Mouse (Mus musculus) embryo, embryonic 9.5 days (tissue): ENCODE data around the gene Tmem258.

ENCODE experiments used
- DNase-seq: peaks from one replicate; pipeline ENCODE4 v3.0.0-alpha.2; 2017; ENCODE audit errors: extremely low spot score

Tmem258 gene

GRCm38 (mm10) chr19:10184096-10184495 is 19.7 kb upstream of the Tmem258 start:
- DNase-seq = peak; percentile 28

- DNase-seq = no peak
Observed at GRCm38 (mm10) chr19:10185876-10186275, 17.9 kb upstream of the Tmem258 start.

GRCm38 (mm10) chr19:10186569-10186968 is 17.2 kb upstream of the Tmem258 start:
- DNase-seq = no peak

GRCm38 (mm10) chr19:10188281-10188811 is 15.5 kb upstream of the Tmem258 start:
- DNase-seq = no peak

GRCm38 (mm10) chr19:10189022-10189421 is 14.8 kb upstream of the Tmem258 start:
- no peak for DNase-seq

GRCm38 (mm10) chr19:10189940-10190339 is 13.9 kb upstream of the Tmem258 start:
- DNase-seq = no peak

GRCm38 (mm10) chr19:10190796-10191195 is 13.0 kb upstream of the Tmem258 start:
- DNase-seq = peak; percentile 68

- DNase-seq = no peak
Observed at GRCm38 (mm10) chr19:10191326-10191725, 12.5 kb upstream of the Tmem258 start.

- no peak for DNase-seq
Observed at GRCm38 (mm10) chr19:10194337-10194736, 9.5 kb upstream of the Tmem258 start.

- no peak for DNase-seq
Observed at GRCm38 (mm10) chr19:10195252-10195651, 8.6 kb upstream of the Tmem258 start.

- no peak for DNase-seq
Observed at GRCm38 (mm10) chr19:10197130-10197529, 6.7 kb upstream of the Tmem258 start.

- no peak for DNase-seq
Observed at GRCm38 (mm10) chr19:10198286-10198685, 5.5 kb upstream of the Tmem258 start.

GRCm38 (mm10) chr19:10198723-10199122 is 5.1 kb upstream of the Tmem258 start:
- peak; percentile 75 for DNase-seq

GRCm38 (mm10) chr19:10203146-10203847 is 517 bp upstream of the Tmem258 start:
- DNase-seq = no peak

GRCm38 (mm10) chr19:10204616-10205001 is 795 bp downstream of the Tmem258 start:
- peak; percentile 57 for DNase-seq

- no peak for DNase-seq
Observed at GRCm38 (mm10) chr19:10205051-10205450, 1.2 kb downstream of the Tmem258 start.

GRCm38 (mm10) chr19:10208851-10209250 is 5.0 kb downstream of the Tmem258 start:
- DNase-seq = no peak

GRCm38 (mm10) chr19:10210885-10211284 is 7.1 kb downstream of the Tmem258 start:
- no peak for DNase-seq

GRCm38 (mm10) chr19:10213796-10214471 is 10.1 kb downstream of the Tmem258 start:
- DNase-seq = no peak

- no peak for DNase-seq
Observed at GRCm38 (mm10) chr19:10216101-10216500, 12.3 kb downstream of the Tmem258 start.

- DNase-seq = peak; percentile 51
Observed at GRCm38 (mm10) chr19:10219108-10219507, 15.3 kb downstream of the Tmem258 start.

- no peak for DNase-seq
Observed at GRCm38 (mm10) chr19:10219593-10219992, 15.8 kb downstream of the Tmem258 start.

- peak; percentile 54 for DNase-seq
Observed at GRCm38 (mm10) chr19:10221585-10221984, 17.8 kb downstream of the Tmem258 start.
